Mouse (Mus musculus) inflammation-experienced regulatory T-cells, adult 6 months (primary cell): Measurements from ENCODE around the gene Gm48552. TPM values are rescaled to one million over a fixed set of nuclear protein-coding genes. Genes with fewer than 3 reads are reported as not detected.

Source experiments
- ATAC-seq: one replicate; pipeline ENCODE4 v1.8.0; 2017
- polyA plus RNA-seq, 3 experiments: library from polyadenylated mRNA; unstranded; fragments of 100-300 nt; shearing (Covaris generic); gene quantifications; one replicate each; pipeline ENCODE4 v1.2.1; 2017

Gene Gm48552
- polyA plus RNA-seq, 3 experiments from 2014 or later = 3.1 TPM; not detected in 2

- ATAC-seq = no peak
Measured at GRCm38 (mm10) chr10:81387716-81388115, 1.1 kb upstream of the Gm48552 start.

GRCm38 (mm10) chr10:81389373-81389772 lies 568 bp downstream of the Gm48552 start:
- no peak for ATAC-seq

- peak; percentile 68 for ATAC-seq
Measured at GRCm38 (mm10) chr10:81389801-81390677, 1.2 kb downstream of the Gm48552 start.

GRCm38 (mm10) chr10:81390678-81390965 lies 1.8 kb downstream of the Gm48552 start:
- ATAC-seq = no peak

- no peak for ATAC-seq
Measured at GRCm38 (mm10) chr10:81392270-81392669, 3.5 kb downstream of the Gm48552 start.

- no peak for ATAC-seq
Measured at GRCm38 (mm10) chr10:81392781-81393185, 4.0 kb downstream of the Gm48552 start, which contains the start of gene Smim24. Gene Smim24 (plus strand): TSS chr10:81393051.

- no peak for ATAC-seq
Measured at GRCm38 (mm10) chr10:81393456-81394063, 4.8 kb downstream of the Gm48552 start.

GRCm38 (mm10) chr10:81395127-81395526 lies 6.3 kb downstream of the Gm48552 start:
- peak; percentile 54 for ATAC-seq

- no peak for ATAC-seq
Measured at GRCm38 (mm10) chr10:81395865-81396264, 7.1 kb downstream of the Gm48552 start.

GRCm38 (mm10) chr10:81396749-81397148 lies 7.9 kb downstream of the Gm48552 start:
- no peak for ATAC-seq

GRCm38 (mm10) chr10:81399296-81399695 lies 10.5 kb downstream of the Gm48552 start:
- no peak for ATAC-seq

- ATAC-seq = no peak
Measured at GRCm38 (mm10) chr10:81399798-81400308, 11.0 kb downstream of the Gm48552 start.

GRCm38 (mm10) chr10:81400371-81401204 lies 11.8 kb downstream of the Gm48552 start:
- no peak for ATAC-seq

GRCm38 (mm10) chr10:81401205-81401520 lies 12.4 kb downstream of the Gm48552 start:
- ATAC-seq = no peak

- ATAC-seq = peak; percentile 56
Measured at GRCm38 (mm10) chr10:81401521-81402226, 12.9 kb downstream of the Gm48552 start.

GRCm38 (mm10) chr10:81402227-81402765 lies 13.5 kb downstream of the Gm48552 start:
- no peak for ATAC-seq

GRCm38 (mm10) chr10:81403511-81403910 lies 14.7 kb downstream of the Gm48552 start:
- ATAC-seq = no peak

- no peak for ATAC-seq
Measured at GRCm38 (mm10) chr10:81404082-81404481, 15.3 kb downstream of the Gm48552 start.

GRCm38 (mm10) chr10:81404720-81405119 lies 15.9 kb downstream of the Gm48552 start:
- no peak for ATAC-seq

- ATAC-seq = no peak
Measured at GRCm38 (mm10) chr10:81405588-81406201, 16.9 kb downstream of the Gm48552 start.
